Comparison of ENCODE assay signal across 8 mouse cellular contexts in the genomic region with DNA sequence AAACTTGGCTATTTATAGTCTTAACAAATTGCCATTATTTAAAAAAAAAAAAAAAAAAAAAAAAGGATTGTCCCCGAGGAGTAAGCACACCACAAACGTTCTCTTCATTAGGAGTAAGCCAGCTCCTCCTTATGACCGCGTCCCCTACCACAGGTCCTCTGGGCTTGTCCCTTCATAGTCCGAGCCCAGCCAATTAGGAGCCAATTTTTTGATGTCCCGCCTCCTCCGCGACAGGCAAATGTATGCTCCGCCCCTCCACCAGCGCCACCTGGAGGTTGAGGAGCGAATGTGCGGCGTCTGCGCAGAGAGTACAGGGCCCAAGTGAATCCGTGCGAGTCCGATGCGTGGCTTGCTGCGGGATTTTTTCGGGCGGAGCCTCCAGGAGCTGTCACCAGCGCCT. TPM values are rescaled to one million over a fixed set of nuclear protein-coding genes. Genes with fewer than 3 reads are reported as not detected.
A peak's percentile ranks its signal among the peaks of the same experiment; 100 is the strongest.
DNase-seq lines count a peak whose midpoint lies in the region; ATAC-seq and TF ChIP-seq lines count a peak whose summit lies in the region.

No protein-coding gene starts in this region.

- H3K36me3 ChIP-seq in forebrain, postnatal 0 days (ENCODE audit: insufficient read depth), result no peaks in the 10 kb centered on the region
- no peaks in the 10 kb centered on the region for H3K36me3 ChIP-seq in neural tube, embryonic 15.5 days

- peak; percentile 95 for ATAC-seq in forebrain, postnatal 0 days
- ATAC-seq in neural tube, embryonic 15.5 days (ENCODE audit: low FRiP score), result peak; percentile 93

- H3K9ac ChIP-seq in forebrain, postnatal 0 days, result peak overlapping the region; percentile 42; the same call in 1 of the 2 replicates
- H3K9ac ChIP-seq in neural tube, embryonic 15.5 days (replicated peaks), result no peak overlapping the region; the same call in 1 of the 2 replicates

- peak; percentile 94 for TF ChIP-seq CTCF in cerebellum, adult 2 months (IDR thresholded peaks at IDR 0.05; ENCODE audit: borderline replicate concordance, insufficient read depth, low read depth, low read length)
- TF ChIP-seq CTCF in forebrain, postnatal 0 days (IDR thresholded peaks at IDR 0.05; ENCODE audit: low read depth), result peak; percentile 98
- peak; percentile 96 for TF ChIP-seq CTCF in layer of hippocampus, adult 2 months (conservative IDR thresholded peaks at IDR 0.05)
- TF ChIP-seq CTCF in lung, adult 2 months (IDR thresholded peaks at IDR 0.05; ENCODE audit: insufficient read depth, low read length), result peak; percentile 90

- intact Hi-C loops in heart, postnatal 36 days (cut with DNase I), result loop anchor here (1.0 to 5.0 kb wide), 3 partner anchors 9 to 97 kb away; no protein-coding TSS in a partner anchor

- no peaks in the 10 kb centered on the region for H3K27me3 ChIP-seq in cerebellum, adult 2 months (ENCODE audit: control insufficient read depth, insufficient read depth, low read length)
- H3K27me3 ChIP-seq in forebrain, postnatal 0 days (ENCODE audit: insufficient read depth, low read length), result no peaks in the 10 kb centered on the region
- no peaks in the 10 kb centered on the region for H3K27me3 ChIP-seq in neural tube, embryonic 15.5 days (replicated peaks)

- DNase-seq in MEL-GATA-1-ER (ENCODE audit: extremely low read depth, low read depth), result peak; percentile 83
- DNase-seq in cerebellum, adult 2 months, result peak; percentile 97 to 98
- DNase-seq in forebrain, postnatal 0 days, result peak; percentile 97
- DNase-seq in heart, postnatal 36 days, result peak; percentile 95 to 98
- DNase-seq in layer of hippocampus, adult 2 months (ENCODE audit: low spot score in 2 of 2), result peak; percentile 96 to 98
- peak; percentile 94 for DNase-seq in lung, adult 2 months
- peak; percentile 98 for DNase-seq in testis, postnatal 10 days (ENCODE audit: low spot score)

- peak; percentile 80; the same call in 1 of the 2 replicates for TF ChIP-seq POLR2A in cerebellum, adult 2 months (IDR thresholded peaks at IDR 0.05; ENCODE audit: borderline replicate concordance, insufficient read depth, low read length)
- no peak for TF ChIP-seq POLR2A in lung, adult 2 months (IDR thresholded peaks at IDR 0.05; ENCODE audit: borderline replicate concordance, extremely low read depth, low read depth, low read length)

- peaks cover 14% of the 10 kb centered on the region for H3K4me1 ChIP-seq in cerebellum, adult 2 months (ENCODE audit: control insufficient read depth, insufficient read depth, low read length)
- H3K4me1 ChIP-seq in forebrain, postnatal 0 days (ENCODE audit: insufficient read depth), result 0 out of 2 replicates have a peak, but pooled peaks cover 4% of the 10 kb centered on the region
- H3K4me1 ChIP-seq in lung, adult 2 months (ENCODE audit: control insufficient read depth, insufficient read depth, low read length), result no peaks in the 10 kb centered on the region; the same call in 1 of the 2 replicates
- peaks cover 26% of the 10 kb centered on the region for H3K4me1 ChIP-seq in neural tube, embryonic 15.5 days

- no peaks in the 10 kb centered on the region for H3K9me3 ChIP-seq in forebrain, postnatal 0 days (ENCODE audit: low read length)
- H3K9me3 ChIP-seq in neural tube, embryonic 15.5 days (replicated peaks), result no peaks in the 10 kb centered on the region

- H3K27ac ChIP-seq in cerebellum, adult 2 months (ENCODE audit: insufficient read depth, low read length), result no peak overlapping the region
- H3K27ac ChIP-seq in forebrain, postnatal 0 days (ENCODE audit: low read depth, low read length), result no peak overlapping the region
- peak overlapping the region; percentile 85 for H3K27ac ChIP-seq in layer of hippocampus, adult 2 months
- peak overlapping the region; percentile 67 for H3K27ac ChIP-seq in neural tube, embryonic 15.5 days (replicated peaks)

- peak overlapping the region; percentile 47 for H3K4me3 ChIP-seq in cerebellum, adult 2 months (replicated peaks; ENCODE audit: insufficient read depth, low read depth, low read length)
- H3K4me3 ChIP-seq in forebrain, postnatal 0 days (ENCODE audit: low read depth, low read length), result peak overlapping the region; percentile 17
- peak overlapping the region; percentile 57 for H3K4me3 ChIP-seq in layer of hippocampus, adult 2 months
- peak overlapping the region; percentile 21 for H3K4me3 ChIP-seq in lung, adult 2 months (replicated peaks; ENCODE audit: extremely low read depth, low read depth, low read length)
- peak overlapping the region; percentile 34 for H3K4me3 ChIP-seq in neural tube, embryonic 15.5 days (replicated peaks)

- 0% methylated on average over 22 of the region's 22 CpGs for WGBS in cerebellum, adult 2 months
- 3% methylated on average over 22 of the region's 22 CpGs for WGBS in forebrain, postnatal 0 days
- WGBS in lung, adult 2 months, result 1% methylated on average over 22 of the region's 22 CpGs
- WGBS in neural tube, embryonic 15.5 days, result under 1% methylated on average over 22 of the region's 22 CpGs

- peak overlapping the region; percentile 48 for H3K4me2 ChIP-seq in forebrain, postnatal 0 days (ENCODE audit: low read depth)
- peak overlapping the region; percentile 63 for H3K4me2 ChIP-seq in neural tube, embryonic 15.5 days

RNA-seq across cellular contexts. Expression of a gene that starts 14.1 kb away (rescaled TPM):
- polyA plus RNA-seq in cerebellum, adult 2 months (2012; rRNA removed), result 43.2 and 47.6 TPM in 2 replicates
- total RNA-seq in forebrain, postnatal 0 days (2014; rRNA removed), result 54.8 and 72.8 TPM in 2 replicates
- polyA plus RNA-seq in forebrain, postnatal 0 days (2015; fragmentation: Nextera tagmentation; extraction: Ambion mirVana), result 51.1 and 91.4 TPM in 2 replicates
- total RNA-seq in heart, postnatal 36 days (2021), result 10 to 100 TPM; 71.7 to 75.8 TPM
- total RNA-seq in layer of hippocampus, adult 2 months (2021), result 10 to 100 TPM; 70.3 to 82.5 TPM
- polyA plus RNA-seq in lung, adult 2 months (2012; rRNA removed), result 14.6 and 14.7 TPM in 2 replicates
- 116 and 134 TPM in 2 replicates for polyA plus RNA-seq in neural tube, embryonic 15.5 days (2015; fragmentation: Nextera tagmentation; extraction: Ambion mirVana)

Comparison
In these comparisons a context has a peak if more than half of its experiments do, and no peak if none do; other contexts are left out.
1. H3K27ac ChIP-seq: peak in layer of hippocampus, adult 2 months (single experiment) and neural tube, embryonic 15.5 days (single experiment); none in cerebellum, adult 2 months (single experiment) and forebrain, postnatal 0 days (single experiment).
2. Peak in every context shown above with its lines, with median percentiles within 50 percentile points of each other: DNase-seq, H3K4me3 ChIP-seq and CTCF ChIP-seq.